Mouse (Mus musculus): ENCODE measurements around the gene Amn1.

The Amn1 gene

GRCm38 (mm10) chr6:149118935-149119334 lies 69.6 kb downstream of the Amn1 start:
- DNase-seq (ENCODE audit: extremely low read depth, low read depth, low spot score) = no peak

GRCm38 (mm10) chr6:149116992-149117391 lies 71.5 kb downstream of the Amn1 start:
- no peak for DNase-seq (ENCODE audit: extremely low read depth, low read depth, low spot score)

- DNase-seq (ENCODE audit: extremely low read depth, low read depth, low spot score) = no peak
Measured at GRCm38 (mm10) chr6:149108909-149109308, 79.6 kb downstream of the Amn1 start.

- DNase-seq (ENCODE audit: extremely low read depth, low read depth, low spot score) = no peak
Measured at GRCm38 (mm10) chr6:149107615-149108014, 80.9 kb downstream of the Amn1 start.
